Mouse (Mus musculus) urinary bladder, postnatal 4 days (tissue): Measurements from ENCODE around the gene Srp68.
"Not testable (repeated sequence)": the region's sequence is repeated elsewhere in the genome, so short reads cannot be mapped to it uniquely, and the experiment has no call there.

Experiments used
- DNase-seq, 2 experiments: peaks; one replicate each; pipeline ENCODE4 v3.0.0; 2021 to 2022; ENCODE audit warnings: low spot score in 2 of 2

The Srp68 gene

DNA sequence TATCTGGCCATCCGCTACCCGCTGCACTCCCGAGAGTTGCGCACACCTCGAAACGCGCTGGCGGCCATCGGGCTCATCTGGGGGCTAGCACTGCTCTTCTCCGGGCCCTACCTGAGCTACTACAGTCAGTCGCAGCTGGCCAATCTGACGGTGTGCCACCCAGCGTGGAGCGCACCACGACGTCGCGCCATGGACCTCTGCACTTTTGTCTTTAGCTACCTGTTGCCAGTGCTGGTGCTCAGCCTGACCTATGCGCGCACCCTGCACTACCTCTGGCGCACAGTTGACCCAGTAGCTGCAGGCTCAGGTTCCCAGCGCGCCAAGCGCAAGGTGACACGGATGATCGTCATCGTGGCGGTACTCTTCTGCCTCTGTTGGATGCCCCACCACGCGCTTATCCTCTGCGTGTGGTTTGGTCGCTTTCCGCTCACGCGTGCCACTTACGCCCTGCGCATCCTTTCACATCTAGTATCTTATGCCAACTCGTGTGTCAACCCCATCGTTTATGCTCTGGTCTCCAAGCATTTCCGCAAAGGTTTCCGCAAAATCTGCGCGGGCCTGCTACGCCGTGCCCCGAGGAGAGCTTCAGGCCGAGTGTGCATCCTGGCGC, 9.0 kb upstream of the Srp68 start:
- no peak for DNase-seq

GRCm38 (mm10) chr11:116282089-116282488, 8.1 kb upstream of the Srp68 start:
- DNase-seq, result no peak

DNA sequence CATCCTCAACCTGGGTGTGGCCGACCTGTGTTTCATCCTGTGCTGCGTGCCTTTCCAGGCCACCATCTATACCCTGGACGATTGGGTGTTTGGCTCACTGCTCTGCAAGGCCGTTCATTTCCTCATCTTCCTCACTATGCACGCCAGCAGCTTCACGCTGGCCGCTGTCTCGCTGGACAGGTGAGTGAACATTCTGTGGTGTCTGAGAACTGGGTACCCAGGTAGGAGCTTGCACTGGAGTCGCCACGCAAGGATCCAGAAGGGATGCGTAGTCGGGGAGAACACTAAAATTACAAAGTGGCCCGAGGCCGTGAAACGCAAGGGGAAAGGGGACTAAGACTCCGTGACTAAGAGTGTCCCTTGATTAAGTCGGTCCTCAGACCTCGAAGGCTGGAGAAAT, 7.7 kb upstream of the Srp68 start:
- DNase-seq, result no peak

DNA sequence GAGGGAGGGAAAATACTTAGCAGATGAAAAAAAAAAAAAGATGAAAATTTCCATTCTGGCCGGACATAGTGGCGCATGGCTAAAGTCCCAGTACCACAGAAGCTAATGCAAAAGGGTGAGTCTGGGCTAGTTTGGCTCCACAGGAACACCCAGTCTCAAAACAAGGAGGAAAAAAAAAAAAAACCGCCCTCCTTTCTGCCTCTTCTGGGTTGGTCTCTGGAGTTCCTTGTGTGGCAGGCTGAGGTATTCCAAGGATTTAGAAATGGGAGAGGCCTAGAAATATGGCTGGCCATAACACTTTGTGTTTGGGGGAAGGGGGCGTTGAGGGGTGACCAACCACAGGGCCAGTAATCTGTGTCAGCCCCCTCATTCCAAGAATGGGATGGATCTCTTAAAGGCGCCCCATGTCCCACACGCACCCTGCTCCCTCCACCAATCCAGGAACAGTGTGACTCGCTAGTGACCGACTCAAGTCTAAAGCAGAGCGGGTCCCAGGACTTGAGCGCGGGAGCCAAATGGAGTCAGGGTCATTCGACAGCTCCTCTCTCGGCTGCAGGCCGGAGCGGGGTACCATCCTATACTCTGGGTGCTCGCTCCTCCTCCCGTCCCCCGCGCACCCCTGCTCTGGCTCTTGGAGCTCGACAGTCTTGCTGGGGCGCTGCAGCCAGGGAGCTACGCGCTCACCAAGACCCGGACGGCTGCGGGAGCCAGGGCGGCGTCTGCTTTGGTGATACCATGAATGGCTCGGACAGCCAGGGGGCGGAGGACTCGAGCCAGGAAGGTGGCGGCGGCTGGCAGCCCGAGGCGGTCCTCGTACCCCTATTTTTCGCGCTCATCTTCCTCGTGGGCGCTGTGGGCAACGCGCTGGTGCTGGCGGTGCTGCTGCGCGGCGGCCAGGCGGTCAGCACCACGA, 7.0 kb upstream of the Srp68 start, which contains the start of gene Galr2:
TSS of gene Galr2 (plus strand) at position 189 of the 913 bp plus-strand sequence.
- DNase-seq, result no peak

- DNase-seq, result not testable (repeated sequence)
Observed at GRCm38 (mm10) chr11:116277184-116277583, 3.2 kb upstream of the Srp68 start.

DNA sequence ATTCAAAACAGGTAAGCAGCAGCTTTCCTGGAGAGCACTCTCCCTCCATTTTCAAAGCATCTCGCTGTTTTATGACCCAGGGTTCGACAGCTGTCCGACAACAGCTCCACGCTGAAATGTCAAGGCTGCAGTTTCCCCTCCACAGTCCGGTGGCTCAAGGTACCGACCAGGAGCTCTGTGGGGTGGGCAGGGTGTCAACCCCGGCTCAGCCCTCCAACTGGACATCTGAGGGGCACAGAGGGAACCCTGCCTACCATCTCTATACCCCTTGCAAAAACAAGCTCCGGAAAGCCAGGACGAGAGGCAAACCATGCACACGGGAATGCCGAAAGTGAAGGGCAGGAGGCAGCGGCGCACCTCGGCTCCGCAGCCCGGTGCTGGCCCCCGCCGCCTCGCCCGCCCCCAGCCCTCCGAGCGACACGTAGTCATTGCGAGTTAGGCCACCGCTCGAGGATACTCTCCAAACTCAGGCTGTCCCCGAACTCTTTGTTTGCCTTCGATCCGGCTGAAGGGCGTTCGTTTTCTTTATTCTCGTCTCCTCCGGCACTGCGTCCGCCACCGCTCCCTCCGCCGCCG, 460 bp downstream of the Srp68 start:
- no peak for DNase-seq

DNA sequence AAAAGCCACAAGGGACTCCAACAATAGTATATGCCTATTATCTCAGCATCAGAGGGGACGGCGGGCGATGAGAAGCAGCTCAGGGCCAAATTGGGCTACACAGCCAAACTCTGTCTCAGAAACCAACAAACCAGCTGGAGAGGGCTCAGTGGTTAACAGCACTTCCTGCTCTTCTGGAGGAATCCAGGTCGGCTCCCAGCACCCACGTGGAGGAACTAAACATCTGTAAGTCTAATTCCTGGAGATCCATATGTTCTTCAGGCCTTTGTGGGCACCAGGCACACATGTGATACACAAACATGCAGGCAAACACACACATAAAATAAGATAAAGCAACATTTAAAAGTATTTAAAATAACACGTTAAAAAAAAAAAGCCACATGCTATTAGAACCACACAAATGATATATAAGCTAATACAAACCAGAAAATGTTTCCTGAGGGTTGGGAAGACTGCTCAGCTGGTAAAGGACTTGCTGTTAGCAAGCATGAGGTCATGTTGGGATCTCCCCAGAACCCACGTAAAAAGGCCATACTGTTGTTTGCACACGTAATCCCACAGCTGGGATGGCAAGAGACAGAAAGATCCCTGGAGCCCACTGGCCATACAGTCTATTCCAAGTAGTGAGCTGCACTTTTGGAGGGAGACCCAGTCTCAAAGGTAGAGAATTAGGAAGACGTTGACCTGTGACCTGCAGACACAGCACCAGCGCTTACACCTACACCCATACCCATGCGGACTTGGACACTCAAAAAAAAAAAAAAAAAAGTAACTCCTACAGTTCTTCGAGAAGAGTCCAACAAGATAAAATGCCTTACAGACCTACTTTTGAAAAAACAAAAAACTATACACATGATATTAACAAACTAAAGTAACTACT, 1.2 kb downstream of the Srp68 start:
- no peak for DNase-seq

GRCm38 (mm10) chr11:116269560-116269959, 4.5 kb downstream of the Srp68 start:
- no peak for DNase-seq

- no peak for DNase-seq
Observed at GRCm38 (mm10) chr11:116268313-116268712, 5.7 kb downstream of the Srp68 start.

- DNase-seq, result no peak
Observed at GRCm38 (mm10) chr11:116267637-116268036, 6.4 kb downstream of the Srp68 start.

- no peak for DNase-seq
Observed at GRCm38 (mm10) chr11:116265850-116266249, 8.2 kb downstream of the Srp68 start.

GRCm38 (mm10) chr11:116265352-116265751, 8.7 kb downstream of the Srp68 start:
- no peak for DNase-seq

DNA sequence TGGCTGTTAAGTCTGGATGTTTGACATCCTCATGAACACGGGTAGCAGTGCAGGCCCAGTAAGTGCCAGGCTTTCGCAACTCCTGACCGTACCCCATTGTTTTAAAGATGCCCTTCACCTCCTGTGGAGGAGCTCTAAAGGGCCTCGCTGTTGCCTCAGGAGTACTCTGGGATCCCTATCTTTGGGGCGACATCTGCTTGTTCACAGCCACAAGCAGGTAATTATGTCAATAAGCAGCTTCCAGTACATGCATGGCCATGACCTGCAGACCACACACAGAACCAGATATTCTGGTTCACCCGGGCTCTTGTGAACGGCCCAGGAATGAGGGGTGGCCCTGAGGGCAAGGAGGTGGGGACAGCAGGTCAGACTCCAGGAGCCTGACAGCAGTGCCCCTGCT, 13.8 kb downstream of the Srp68 start:
- peak in 1 of 2 experiments; percentile 54 for DNase-seq

DNA sequence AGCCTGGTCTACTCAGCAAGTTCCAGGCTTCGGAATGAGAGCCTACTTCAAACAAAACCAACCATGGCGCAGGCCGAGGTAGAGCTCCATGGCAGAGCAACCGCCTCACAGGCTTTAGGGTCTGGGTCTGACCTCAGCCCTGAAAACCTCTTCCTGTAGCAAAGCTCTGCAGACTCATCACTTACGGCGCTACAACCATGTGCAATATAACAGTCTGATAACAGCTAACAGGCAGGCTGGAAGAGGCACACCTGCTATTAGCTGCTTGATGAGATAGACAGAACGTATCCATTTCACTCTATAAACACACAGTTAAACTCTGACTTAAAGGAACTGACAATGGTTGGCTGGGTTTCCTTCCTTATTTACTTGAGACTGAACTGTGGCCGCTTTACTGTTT, 14.6 kb downstream of the Srp68 start:
- no peak for DNase-seq

GRCm38 (mm10) chr11:116255982-116256675, 17.9 kb downstream of the Srp68 start:
- DNase-seq, result no peak

DNA sequence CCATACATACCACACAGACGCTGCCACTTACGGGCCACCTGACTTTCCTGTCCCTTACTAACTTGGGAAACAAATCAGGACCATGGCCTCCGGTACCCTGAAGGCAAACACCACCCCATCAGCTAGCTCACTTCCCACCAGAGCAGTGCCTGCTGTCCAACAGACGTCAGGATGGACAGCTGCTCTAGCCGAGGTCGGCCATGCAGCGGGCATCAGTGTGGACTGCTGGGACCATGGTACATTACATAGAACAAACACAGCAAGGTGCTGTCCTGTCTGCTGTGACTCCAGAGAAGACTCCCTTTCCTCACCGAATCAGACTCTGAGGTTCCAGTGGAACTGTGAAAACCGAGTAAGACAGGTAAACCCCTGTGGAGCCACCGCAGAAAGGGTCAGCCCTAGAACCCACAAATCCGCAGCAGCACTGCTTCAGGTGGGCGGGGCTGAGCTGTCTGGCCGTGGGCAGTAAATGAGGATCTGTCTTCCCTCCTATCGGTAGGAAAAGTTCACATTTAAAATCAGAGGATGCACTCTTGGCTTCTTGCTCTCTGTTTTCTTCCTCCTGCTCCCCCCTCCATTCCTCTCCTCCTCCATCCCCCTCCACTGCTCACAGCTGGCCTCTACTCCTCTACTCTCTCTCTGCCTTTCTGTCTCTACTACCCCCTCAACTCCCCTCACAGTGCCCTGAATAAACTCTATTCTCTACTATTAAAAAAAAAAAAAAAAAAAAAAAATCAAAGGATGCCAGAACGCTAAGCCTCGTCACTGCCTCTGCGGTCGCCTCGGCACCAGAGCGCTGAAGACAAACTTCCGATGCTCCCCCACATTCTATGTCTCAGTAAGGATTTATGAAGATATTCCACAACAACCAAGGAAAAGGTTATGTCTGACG, 18.7 kb downstream of the Srp68 start:
- DNase-seq, result no peak

GRCm38 (mm10) chr11:116254627-116255026, 19.4 kb downstream of the Srp68 start:
- DNase-seq, result no peak

GRCm38 (mm10) chr11:116253076-116253600, 20.9 kb downstream of the Srp68 start:
- DNase-seq, result no peak

GRCm38 (mm10) chr11:116250898-116251297, 23.1 kb downstream of the Srp68 start:
- DNase-seq, result no peak
